Mouse (Mus musculus): Measurements from ENCODE around the gene 4933415A04Rik. TPM values are rescaled to one million over a fixed set of nuclear protein-coding genes. Genes with fewer than 3 reads are reported as not detected.

4933415A04Rik gene
- polyA plus RNA-seq (2014; fragmentation: Nextera tagmentation; extraction: Ambion mirVana): 6.5 and 7.9 TPM in 2 replicates

DNA sequence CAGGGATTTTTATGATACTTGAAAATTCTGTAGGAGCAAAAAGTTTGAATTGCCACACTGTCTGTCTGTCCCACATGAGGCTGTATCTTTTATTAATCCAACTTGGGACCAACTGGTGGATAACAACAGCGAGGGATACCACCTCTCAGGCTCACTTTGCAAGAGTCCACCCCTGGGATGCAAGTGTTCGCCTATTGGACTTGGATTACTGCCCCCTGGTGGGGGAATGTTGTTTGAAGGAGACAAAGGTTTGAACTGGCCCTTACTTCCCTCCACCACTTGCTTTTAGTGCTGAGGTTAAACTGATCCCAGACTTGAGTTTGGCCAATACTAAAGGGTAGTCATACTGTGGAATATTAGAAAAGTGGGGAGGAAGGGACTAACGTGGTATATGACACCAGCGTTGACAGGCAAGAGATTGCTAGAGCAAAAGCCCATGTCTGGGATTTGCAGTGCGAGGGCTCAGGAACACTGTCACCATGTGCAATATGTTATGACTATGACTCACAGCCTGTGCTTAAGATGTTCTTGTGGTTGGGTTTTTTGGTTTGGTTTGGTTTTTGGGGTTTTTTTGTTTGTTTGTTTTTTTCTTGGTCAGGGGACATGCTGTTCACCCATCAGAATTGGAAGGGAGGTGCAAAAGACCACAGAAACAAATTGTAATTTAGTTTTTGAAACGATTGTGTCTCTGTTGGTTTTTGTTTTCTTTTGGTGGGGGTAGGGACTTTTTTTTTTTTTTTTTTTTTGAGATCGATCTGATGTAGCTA lies at the start of gene 4933415A04Rik:
TSS of gene 4933415A04Rik (plus strand) at position 717 of the 767 bp plus-strand sequence.
- DNase-seq (ENCODE audit: low spot score): peak; percentile 88
- Histone ChIP-seq H3K9me3 (replicated peaks; ENCODE audit: control insufficient read depth, low read length) (no peaks in the 10 kb centered on the region), H3K4me3 (ENCODE audit: low read depth, low read length) (no peak within 1 kb of the TSS), H3K4me2 (ENCODE audit: low read depth, low read length) (no peak within 1 kb of the TSS), H3K27me3 (ENCODE audit: control insufficient read depth, insufficient read depth, low read length) (no peaks in the 10 kb centered on the region), H3K36me3 (replicated peaks; ENCODE audit: control insufficient read depth, insufficient read depth, low read depth, low read length) (no peaks in the 10 kb centered on the region; the same call in none of the 2 replicates), H3K4me1 (ENCODE audit: control insufficient read depth, insufficient read depth, low read length) (no peaks in the 10 kb centered on the region), H3K27ac (replicated peaks; ENCODE audit: low read depth, low read length) (no peak within 1 kb of the TSS), H3K9ac (replicated peaks; ENCODE audit: low read length) (no peak within 1 kb of the TSS)
- ATAC-seq (replicated peaks; ENCODE audit: insufficient number of reproducible peaks, low FRiP score, low TSS enrichment, low read depth): no peak
- 73% methylated on average over 7 of the region's 7 CpGs for WGBS

DNA sequence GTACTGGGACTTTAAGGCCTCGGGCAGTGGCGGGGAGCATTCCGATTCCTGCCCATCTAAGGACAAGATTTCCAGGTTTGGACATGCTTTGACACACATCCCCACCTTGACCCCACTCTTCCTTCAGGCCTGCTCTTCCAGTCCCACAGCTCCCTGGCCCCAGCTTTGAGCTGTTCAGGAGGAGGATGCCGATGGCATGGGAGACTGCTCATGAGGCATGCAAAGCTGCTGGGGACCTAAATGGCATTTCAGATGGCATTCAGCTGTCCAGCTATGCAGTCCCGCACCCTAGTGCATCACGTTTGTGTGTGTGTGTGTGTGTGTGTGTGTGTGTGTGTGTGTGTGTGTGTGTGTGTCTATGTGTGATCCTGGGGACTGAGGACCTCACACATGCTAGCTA lies 49.8 kb upstream of the 4933415A04Rik start:
- no peaks in the 10 kb centered on the region; the same call in 1 of the 2 replicates for H3K36me3 ChIP-seq (replicated peaks; ENCODE audit: control insufficient read depth, insufficient read depth, low read depth, low read length)
- no peaks in the 10 kb centered on the region for H3K9me3 ChIP-seq (replicated peaks; ENCODE audit: control insufficient read depth, low read length)
- no peak overlapping the region for H3K4me3 ChIP-seq (ENCODE audit: low read depth, low read length)
- no peak for ATAC-seq (replicated peaks; ENCODE audit: insufficient number of reproducible peaks, low FRiP score, low TSS enrichment, low read depth)
- no peak overlapping the region for H3K9ac ChIP-seq (replicated peaks; ENCODE audit: low read length)
- 86% methylated on average over 6 of the region's 6 CpGs for WGBS
- no peak overlapping the region for H3K27ac ChIP-seq (replicated peaks; ENCODE audit: low read depth, low read length)
- no peak overlapping the region for H3K4me2 ChIP-seq (ENCODE audit: low read depth, low read length)
- H3K27me3 ChIP-seq (ENCODE audit: control insufficient read depth, insufficient read depth, low read length): no peaks in the 10 kb centered on the region
- peaks cover 3% of the 10 kb centered on the region for H3K4me1 ChIP-seq (ENCODE audit: control insufficient read depth, insufficient read depth, low read length)
- no peak for DNase-seq (ENCODE audit: low spot score)

DNA sequence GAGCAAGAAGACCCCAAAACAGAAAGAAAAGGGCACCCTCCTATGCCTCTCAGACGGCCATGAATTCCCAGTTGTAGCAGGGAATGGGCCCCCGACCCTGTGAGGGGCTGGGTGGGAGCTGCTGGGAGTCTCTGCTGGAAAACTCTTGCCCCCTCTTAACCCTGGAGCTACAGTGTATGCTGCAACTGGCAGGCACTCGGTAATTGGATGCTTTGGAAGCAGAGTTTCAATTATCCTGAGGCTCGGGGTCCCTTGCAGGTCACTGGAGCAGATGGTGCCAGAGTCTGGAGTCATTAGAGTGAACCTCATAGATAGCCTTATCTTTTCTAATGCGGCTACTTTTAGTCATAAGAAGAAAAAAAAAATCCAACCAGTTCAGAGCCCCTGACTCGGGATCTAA lies 47.0 kb upstream of the 4933415A04Rik start:
- Histone ChIP-seq H3K9me3 (replicated peaks; ENCODE audit: control insufficient read depth, low read length) (no peaks in the 10 kb centered on the region), H3K9ac (replicated peaks; ENCODE audit: low read length) (no peak overlapping the region), H3K27me3 (ENCODE audit: control insufficient read depth, insufficient read depth, low read length) (no peaks in the 10 kb centered on the region), H3K4me2 (ENCODE audit: low read depth, low read length) (no peak overlapping the region), H3K4me3 (ENCODE audit: low read depth, low read length) (no peak overlapping the region), H3K36me3 (replicated peaks; ENCODE audit: control insufficient read depth, insufficient read depth, low read depth, low read length) (no peaks in the 10 kb centered on the region; the same call in 1 of the 2 replicates), H3K4me1 (ENCODE audit: control insufficient read depth, insufficient read depth, low read length) (peaks cover 3% of the 10 kb centered on the region), H3K27ac (replicated peaks; ENCODE audit: low read depth, low read length) (no peak overlapping the region; the same call in 1 of the 2 replicates)
- WGBS: 12% methylated on average over 6 of the region's 6 CpGs
- DNase-seq (ENCODE audit: low spot score) (peak; percentile 65), ATAC-seq (replicated peaks; ENCODE audit: insufficient number of reproducible peaks, low FRiP score, low TSS enrichment, low read depth) (peak; percentile 75)

DNA sequence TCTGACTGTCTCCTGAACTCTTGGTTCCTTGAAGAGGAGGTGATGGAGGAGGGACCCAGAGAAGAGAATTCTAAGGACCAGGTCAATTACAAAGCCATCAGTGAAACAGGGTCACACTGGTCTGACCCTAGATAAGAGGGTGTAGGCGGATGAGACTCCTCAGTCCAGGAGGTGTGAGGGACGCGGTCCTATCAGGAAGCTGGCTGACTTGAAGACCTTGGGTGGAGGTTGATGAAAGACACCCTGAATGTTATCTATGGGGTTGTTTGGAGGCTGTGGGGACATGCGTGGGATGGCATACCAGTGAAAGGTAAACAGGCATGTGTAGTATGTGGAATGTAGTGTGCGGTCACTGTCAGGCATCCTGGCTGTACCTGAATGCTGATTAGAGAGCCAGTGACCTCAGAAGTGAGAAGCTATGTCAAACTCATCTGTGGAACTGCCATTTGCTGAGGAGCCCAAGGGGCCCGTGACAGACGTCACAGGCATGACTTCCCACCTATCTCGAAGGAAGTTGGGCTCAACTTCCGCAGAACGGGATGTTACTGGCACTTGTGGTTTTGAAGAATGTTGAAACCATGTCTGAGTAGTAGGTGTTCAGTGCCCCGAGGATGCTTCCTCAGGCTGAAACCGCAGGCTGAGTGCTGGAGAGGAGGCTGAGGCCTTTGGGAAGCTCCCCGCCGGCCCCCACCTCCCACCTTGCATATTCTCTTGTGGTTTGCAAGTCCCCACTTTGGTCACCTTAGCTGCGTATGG lies 43.0 kb upstream of the 4933415A04Rik start:
- no peak overlapping the region for H3K4me3 ChIP-seq (ENCODE audit: low read depth, low read length)
- H3K27me3 ChIP-seq (ENCODE audit: control insufficient read depth, insufficient read depth, low read length): no peaks in the 10 kb centered on the region
- H3K4me1 ChIP-seq (ENCODE audit: control insufficient read depth, insufficient read depth, low read length): peaks cover 7% of the 10 kb centered on the region
- H3K9ac ChIP-seq (replicated peaks; ENCODE audit: low read length): no peak overlapping the region
- H3K36me3 ChIP-seq (replicated peaks; ENCODE audit: control insufficient read depth, insufficient read depth, low read depth, low read length): no peaks in the 10 kb centered on the region
- no peak overlapping the region for H3K27ac ChIP-seq (replicated peaks; ENCODE audit: low read depth, low read length)
- DNase-seq (ENCODE audit: low spot score): no peak
- no peak overlapping the region for H3K4me2 ChIP-seq (ENCODE audit: low read depth, low read length)
- no peaks in the 10 kb centered on the region for H3K9me3 ChIP-seq (replicated peaks; ENCODE audit: control insufficient read depth, low read length)
- no peak for ATAC-seq (replicated peaks; ENCODE audit: insufficient number of reproducible peaks, low FRiP score, low TSS enrichment, low read depth)
- WGBS: 90% methylated on average over 15 of the region's 15 CpGs

DNA sequence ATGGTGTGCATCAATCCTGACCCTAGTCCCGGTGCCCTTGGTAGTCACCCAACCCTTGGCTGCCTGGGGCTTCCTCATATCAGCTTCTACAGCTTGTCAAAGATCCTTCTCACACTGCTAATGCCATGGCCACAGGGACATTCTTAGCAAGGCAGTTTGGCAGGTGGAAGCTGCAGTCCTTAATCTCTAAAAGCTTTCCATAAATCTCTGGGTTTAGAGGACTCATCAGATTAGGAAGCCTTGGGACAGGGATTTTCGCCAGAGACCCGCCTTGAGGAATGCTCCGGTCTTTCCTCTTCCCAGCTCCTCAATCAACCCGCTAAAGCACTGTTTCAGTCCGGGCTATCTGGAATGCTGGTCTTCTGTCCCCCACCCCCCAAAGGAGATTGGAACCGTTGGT lies 42.0 kb upstream of the 4933415A04Rik start:
- H3K9me3 ChIP-seq (replicated peaks; ENCODE audit: control insufficient read depth, low read length): no peaks in the 10 kb centered on the region
- no peak for ATAC-seq (replicated peaks; ENCODE audit: insufficient number of reproducible peaks, low FRiP score, low TSS enrichment, low read depth)
- H3K27ac ChIP-seq (replicated peaks; ENCODE audit: low read depth, low read length): no peak overlapping the region
- no peak for DNase-seq (ENCODE audit: low spot score)
- H3K4me1 ChIP-seq (ENCODE audit: control insufficient read depth, insufficient read depth, low read length): peaks cover 7% of the 10 kb centered on the region
- no peak overlapping the region for H3K4me2 ChIP-seq (ENCODE audit: low read depth, low read length)
- no peaks in the 10 kb centered on the region for H3K36me3 ChIP-seq (replicated peaks; ENCODE audit: control insufficient read depth, insufficient read depth, low read depth, low read length)
- no peak overlapping the region for H3K9ac ChIP-seq (replicated peaks; ENCODE audit: low read length)
- H3K27me3 ChIP-seq (ENCODE audit: control insufficient read depth, insufficient read depth, low read length): no peaks in the 10 kb centered on the region
- 89% methylated on average over 7 of the region's 7 CpGs for WGBS
- H3K4me3 ChIP-seq (ENCODE audit: low read depth, low read length): no peak overlapping the region

DNA sequence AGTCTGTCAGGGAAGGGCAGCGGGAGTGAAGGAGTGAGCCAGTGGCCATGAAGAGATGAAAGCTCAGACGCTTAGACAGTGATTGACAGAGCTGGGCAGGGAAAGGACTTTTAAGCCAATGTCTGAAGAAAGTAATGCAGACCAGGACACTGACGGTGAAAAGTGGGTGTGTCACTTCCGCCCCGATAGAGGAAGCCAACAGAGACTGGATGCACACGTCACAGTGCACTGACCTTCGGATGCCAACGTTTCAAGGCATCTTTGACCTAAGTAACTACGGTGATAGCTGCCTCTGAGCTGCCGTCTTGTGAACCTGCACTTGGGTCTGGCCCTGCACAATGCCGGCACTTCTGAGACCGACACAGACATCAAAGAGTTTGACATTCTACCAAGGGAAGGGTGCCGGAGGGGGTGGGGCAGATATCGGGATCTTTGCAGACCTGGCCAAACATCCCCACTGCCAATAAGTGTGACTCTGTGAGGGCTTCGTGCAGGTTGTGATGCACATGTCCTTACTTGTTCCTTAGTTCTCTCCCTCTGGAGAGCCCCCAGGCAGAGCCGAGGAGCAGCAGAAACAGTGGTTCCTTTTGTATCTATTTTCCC lies 40.9 kb upstream of the 4933415A04Rik start:
- H3K4me2 ChIP-seq (ENCODE audit: low read depth, low read length): no peak overlapping the region
- no peak overlapping the region for H3K9ac ChIP-seq (replicated peaks; ENCODE audit: low read length)
- no peaks in the 10 kb centered on the region for H3K36me3 ChIP-seq (replicated peaks; ENCODE audit: control insufficient read depth, insufficient read depth, low read depth, low read length)
- DNase-seq (ENCODE audit: low spot score) (no peak), ATAC-seq (replicated peaks; ENCODE audit: insufficient number of reproducible peaks, low FRiP score, low TSS enrichment, low read depth) (no peak)
- H3K9me3 ChIP-seq (replicated peaks; ENCODE audit: control insufficient read depth, low read length): no peaks in the 10 kb centered on the region
- no peak overlapping the region for H3K27ac ChIP-seq (replicated peaks; ENCODE audit: low read depth, low read length)
- H3K4me3 ChIP-seq (ENCODE audit: low read depth, low read length): no peak overlapping the region
- H3K27me3 ChIP-seq (ENCODE audit: control insufficient read depth, insufficient read depth, low read length): no peaks in the 10 kb centered on the region
- 51% methylated on average over 16 of the region's 16 CpGs for WGBS
- H3K4me1 ChIP-seq (ENCODE audit: control insufficient read depth, insufficient read depth, low read length): peaks cover 7% of the 10 kb centered on the region

DNA sequence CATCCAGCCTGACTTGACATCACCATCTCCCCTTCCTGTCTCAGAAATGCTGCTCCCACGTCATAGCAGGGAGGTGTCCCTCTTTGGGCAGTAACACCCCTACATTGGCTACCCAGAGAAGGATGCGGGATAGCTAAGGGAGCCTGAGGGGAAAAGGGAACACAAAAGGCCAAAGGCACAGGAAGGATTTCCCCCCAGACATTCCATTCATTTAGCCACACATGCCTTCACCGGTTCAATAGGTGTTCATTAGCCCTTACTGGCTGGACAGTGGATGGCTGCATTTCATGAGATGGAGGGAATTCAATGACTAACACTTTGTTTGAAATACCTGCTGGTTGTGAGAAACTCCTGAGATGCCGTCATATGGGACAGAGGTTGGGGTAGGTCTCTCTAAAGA lies 40.2 kb upstream of the 4933415A04Rik start:
- DNase-seq (ENCODE audit: low spot score): no peak
- Histone ChIP-seq H3K9ac (replicated peaks; ENCODE audit: low read length) (no peak overlapping the region), H3K4me3 (ENCODE audit: low read depth, low read length) (no peak overlapping the region), H3K27me3 (ENCODE audit: control insufficient read depth, insufficient read depth, low read length) (no peaks in the 10 kb centered on the region), H3K4me1 (ENCODE audit: control insufficient read depth, insufficient read depth, low read length) (peaks cover 7% of the 10 kb centered on the region), H3K27ac (replicated peaks; ENCODE audit: low read depth, low read length) (no peak overlapping the region), H3K36me3 (replicated peaks; ENCODE audit: control insufficient read depth, insufficient read depth, low read depth, low read length) (no peaks in the 10 kb centered on the region), H3K4me2 (ENCODE audit: low read depth, low read length) (no peak overlapping the region), H3K9me3 (replicated peaks; ENCODE audit: control insufficient read depth, low read length) (no peaks in the 10 kb centered on the region)
- WGBS: 42% methylated on average over 4 of the region's 4 CpGs
- ATAC-seq (replicated peaks; ENCODE audit: insufficient number of reproducible peaks, low FRiP score, low TSS enrichment, low read depth): no peak
